Mouse (Mus musculus) activated CD4-positive, CD25-positive, alpha-beta regulatory T cell, adult 4 months (primary cell): ENCODE measurements around the gene Fads2. TPM values are rescaled to one million over a fixed set of nuclear protein-coding genes. Genes with fewer than 3 reads are reported as not detected.
"Not testable (repeated sequence)": the region's sequence is repeated elsewhere in the genome, so short reads cannot be mapped to it uniquely, and the experiment has no call there.

Experiments used
- ATAC-seq: one replicate; pipeline ENCODE4 v1.8.0; 2017
- polyA plus RNA-seq, 2 experiments: library from polyadenylated mRNA; unstranded; fragments of 100-300 nt; shearing (Covaris generic); gene quantifications; one replicate each; pipeline ENCODE4 v1.2.1; 2017

The Fads2 gene
- polyA plus RNA-seq, result under 1 TPM; 0.19 to 0.29 TPM

DNA sequence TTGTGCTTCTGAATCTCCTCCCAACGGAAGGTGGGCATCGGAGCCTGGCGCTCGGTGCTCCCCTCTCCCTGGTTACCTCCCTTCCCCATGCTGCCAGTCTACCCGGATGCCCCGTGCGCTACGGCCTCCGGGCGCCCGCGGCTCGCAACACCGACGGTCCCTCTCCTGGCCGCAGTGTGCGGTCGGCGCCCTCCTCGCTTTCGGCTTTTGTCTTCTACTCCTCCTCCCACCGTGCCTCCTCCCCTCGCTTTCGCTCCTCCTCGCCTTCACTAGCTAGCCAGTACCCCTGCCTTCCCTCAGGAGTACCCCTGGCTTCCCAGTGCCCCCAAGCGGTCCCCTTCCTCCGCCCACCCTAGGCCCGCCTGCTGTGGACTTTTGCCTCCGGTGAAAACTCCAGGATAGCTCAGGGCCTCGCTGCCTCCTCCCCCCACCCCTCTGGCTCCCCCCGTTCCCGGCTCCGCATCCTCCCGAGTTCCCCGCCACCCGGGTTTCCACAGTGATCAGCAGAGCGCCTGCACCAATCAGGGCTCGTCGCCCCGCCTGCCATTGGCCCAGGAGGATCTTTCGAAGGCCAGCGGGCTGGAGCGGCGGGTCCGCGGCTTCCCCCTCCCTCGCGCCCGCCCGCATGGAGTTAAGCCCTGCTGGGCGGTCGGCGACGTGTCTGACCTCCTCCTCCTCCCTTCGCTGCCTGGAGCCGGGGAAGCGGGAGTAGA lies at the start of gene Fads2:
Gene Fads2 (minus strand): TSS at position 406 of the 713 bp plus-strand sequence.
- ATAC-seq, result no peak

GRCm38 (mm10) chr19:10149189-10149588 lies 47.6 kb upstream of the Fads2 start:
- ATAC-seq, result no peak

DNA sequence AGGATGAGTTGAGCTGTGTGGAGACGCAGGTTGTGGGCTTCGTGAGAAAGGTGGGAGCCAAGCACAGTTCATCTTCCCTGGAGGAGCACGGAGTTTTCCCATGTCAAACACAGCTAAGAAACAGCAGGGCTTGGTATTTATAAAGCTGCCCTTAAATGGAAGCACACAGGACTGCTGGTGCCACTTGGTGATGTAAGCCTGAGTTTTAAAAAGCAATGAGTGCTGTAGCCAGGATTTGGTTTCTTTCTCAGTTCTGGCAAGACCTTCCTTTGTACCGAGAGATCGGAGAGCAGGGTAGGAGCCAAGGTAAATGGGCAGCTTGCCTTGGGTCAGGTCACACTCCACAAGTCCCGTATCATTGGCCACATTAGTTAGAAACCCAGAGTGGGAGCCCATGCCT lies 47.0 kb upstream of the Fads2 start:
- ATAC-seq, result no peak

DNA sequence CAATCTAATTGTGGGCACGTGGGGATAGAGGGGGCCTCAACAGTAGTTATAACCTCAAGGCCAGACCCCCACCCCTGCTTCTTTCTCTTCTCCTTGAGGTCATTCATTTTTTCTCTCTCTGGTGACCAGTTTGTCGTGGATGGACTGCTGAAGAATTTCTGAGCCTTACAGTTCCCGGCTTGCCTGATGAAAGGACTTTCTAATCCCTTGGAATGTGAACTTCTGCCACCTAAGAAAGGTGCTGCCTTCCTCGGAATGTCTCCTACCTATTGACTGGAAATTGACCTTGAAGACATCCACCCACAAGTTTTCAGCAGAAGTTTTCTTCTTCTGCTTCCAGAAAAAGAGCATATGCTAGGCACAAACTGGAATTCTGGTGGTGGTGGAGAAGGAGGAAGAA lies 42.9 kb upstream of the Fads2 start:
- ATAC-seq, result no peak

DNA sequence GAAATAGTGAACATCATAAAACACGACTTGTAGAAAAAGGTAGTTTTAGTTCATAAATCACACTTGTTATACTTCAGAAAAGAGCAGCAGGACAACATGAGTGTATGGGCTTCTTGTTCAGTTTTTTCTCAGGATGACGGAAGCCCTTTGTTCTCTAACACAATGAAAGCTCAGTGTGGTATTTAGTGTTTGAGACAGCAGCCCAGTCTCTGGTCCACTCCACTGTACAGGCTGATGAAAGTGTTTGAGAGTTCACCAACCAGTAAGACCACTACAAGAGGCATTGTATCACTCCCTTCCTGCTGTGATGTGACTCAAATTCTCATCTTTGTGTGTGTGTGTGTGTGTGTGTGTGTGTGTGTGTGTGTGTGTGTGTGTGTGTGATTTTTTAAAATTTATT lies 42.1 kb upstream of the Fads2 start:
- no peak for ATAC-seq

GRCm38 (mm10) chr19:10139736-10140135 lies 38.2 kb upstream of the Fads2 start:
- no peak for ATAC-seq

- ATAC-seq, result no peak
Observed at GRCm38 (mm10) chr19:10137423-10137822, 35.9 kb upstream of the Fads2 start.

DNA sequence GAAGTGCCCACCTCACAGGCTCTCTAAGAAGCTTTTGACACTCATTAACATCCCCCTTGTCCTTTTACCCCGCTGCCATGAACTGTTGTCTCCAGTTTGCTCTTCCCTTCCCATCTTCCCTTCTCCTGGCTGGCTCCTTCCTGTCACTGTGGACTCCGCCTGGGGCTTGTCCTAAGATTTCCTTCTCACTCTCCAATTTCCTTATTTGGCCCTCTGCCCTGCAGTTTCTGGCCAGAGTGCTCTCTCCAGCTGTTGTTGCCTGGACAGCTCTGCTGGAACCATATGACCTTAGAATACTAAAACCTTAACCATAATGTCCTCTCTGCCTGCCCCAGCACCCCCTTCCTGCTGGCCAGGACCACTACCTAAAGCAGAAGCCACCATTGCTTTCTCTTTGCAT lies 33.1 kb upstream of the Fads2 start:
- no peak for ATAC-seq

DNA sequence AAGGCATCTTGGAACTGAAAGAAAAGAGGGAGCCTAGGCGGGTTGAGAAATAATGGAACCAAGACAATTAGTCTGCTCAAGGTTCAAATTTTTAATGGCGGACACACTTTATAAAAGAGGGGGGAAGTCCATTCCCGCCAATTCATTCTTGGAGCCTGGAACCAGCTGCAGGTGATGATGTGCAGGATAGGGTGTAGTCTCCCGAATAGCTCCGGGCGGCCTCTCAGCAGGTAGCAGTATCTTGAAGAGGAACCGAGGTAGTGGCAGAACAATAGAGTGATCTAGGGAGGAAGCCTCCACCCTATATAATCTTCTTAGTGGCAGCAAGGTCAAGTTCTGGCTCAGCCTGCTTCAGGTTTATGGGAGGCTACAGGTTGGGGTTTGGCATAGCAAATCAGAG lies 28.0 kb upstream of the Fads2 start:
- not testable (repeated sequence) for ATAC-seq

GRCm38 (mm10) chr19:10126479-10127250 lies 25.1 kb upstream of the Fads2 start:
- ATAC-seq, result no peak

DNA sequence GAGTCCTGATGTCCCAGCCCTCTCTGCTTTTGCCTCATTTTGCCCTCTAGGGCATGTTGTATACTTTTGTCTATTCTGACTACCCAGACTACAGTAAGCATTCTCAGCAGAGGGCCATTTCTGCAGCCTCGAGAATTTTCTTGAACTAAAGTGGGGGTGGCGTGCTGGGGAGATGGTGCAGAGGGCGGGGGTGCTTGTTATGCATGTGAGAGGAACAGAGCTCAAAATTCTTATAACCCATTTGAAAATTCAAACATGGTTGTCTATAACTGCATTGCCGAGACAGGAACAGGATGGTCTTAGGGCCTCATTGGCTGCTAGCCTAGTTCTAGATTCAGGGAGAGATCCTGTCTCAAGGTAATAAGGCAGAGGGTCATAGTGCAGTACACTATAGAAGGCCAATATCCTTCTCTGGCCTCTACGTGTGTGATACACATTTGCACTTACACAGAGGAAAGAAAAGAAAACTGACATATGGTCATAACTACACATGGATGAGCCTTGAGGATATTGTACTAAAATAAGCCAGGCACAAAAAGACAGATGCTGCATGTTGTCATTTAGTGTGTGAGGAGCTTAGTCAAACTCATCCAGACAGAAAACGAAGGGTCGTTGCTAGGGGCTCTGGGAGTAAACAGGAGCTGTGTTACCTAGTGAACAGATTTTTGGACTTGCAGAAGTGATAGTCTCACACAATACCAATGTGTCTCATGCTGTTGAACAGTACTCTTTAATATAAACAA lies 22.5 kb upstream of the Fads2 start:
- no peak for ATAC-seq

- ATAC-seq, result no peak
Observed at GRCm38 (mm10) chr19:10122021-10122631, 20.6 kb upstream of the Fads2 start.

- no peak for ATAC-seq
Observed at GRCm38 (mm10) chr19:10116641-10117040, 15.1 kb upstream of the Fads2 start.

DNA sequence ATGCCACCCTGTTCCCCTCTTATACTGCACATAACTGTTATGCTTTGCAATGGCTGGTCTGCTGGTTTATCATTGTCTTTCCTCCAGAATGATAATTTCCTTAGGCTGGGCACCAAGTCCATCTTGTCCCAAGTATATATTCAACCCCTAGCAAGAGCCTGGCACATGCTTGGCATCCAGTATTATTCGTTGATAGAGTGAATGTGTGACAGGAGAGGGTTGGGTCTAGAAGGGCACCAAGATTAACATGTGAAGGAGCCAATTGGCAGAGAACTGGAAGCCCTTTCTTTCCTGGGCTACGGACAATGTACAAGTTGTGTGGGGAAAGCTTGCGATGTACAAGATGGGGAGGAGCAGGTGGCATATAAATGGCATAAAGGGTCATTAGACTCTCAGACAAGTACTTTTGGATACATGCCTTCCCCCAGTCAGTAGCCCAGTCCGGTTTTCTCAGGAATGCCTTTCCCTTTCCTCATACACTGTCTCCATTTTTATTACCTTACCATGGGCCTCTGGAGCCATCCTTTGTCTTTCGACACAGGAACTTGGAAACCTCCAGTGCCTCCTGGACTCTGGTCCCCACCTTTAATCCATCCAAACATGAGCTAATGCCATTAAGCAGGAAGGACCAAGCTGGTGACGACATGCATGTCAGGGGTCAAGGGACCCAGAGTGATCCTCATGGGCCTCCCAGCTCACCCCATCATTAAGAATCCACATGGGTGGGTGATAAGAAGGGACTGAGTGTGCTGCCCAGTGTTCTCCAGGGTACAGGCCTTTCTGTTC lies 14.0 kb upstream of the Fads2 start:
- no peak for ATAC-seq

- ATAC-seq, result no peak
Observed at GRCm38 (mm10) chr19:10112956-10113355, 11.4 kb upstream of the Fads2 start.

- ATAC-seq, result no peak
Observed at GRCm38 (mm10) chr19:10108666-10109065, 7.1 kb upstream of the Fads2 start.

- no peak for ATAC-seq
Observed at GRCm38 (mm10) chr19:10108129-10108528, 6.6 kb upstream of the Fads2 start.

- ATAC-seq, result no peak
Observed at GRCm38 (mm10) chr19:10107051-10107611, 5.6 kb upstream of the Fads2 start.

GRCm38 (mm10) chr19:10106634-10107033 lies 5.1 kb upstream of the Fads2 start:
- no peak for ATAC-seq

- ATAC-seq, result no peak
Observed at GRCm38 (mm10) chr19:10105034-10105493, 3.5 kb upstream of the Fads2 start.

- no peak for ATAC-seq
Observed at GRCm38 (mm10) chr19:10104234-10104633, 2.7 kb upstream of the Fads2 start.
